Mouse (Mus musculus) bone marrow macrophage, adult 2 months (primary cell): ENCODE measurements around the gene Tmem163. TPM values are rescaled to one million over a fixed set of nuclear protein-coding genes. Genes with fewer than 3 reads are reported as not detected.
A peak's percentile ranks its signal among the peaks of the same experiment; 100 is the strongest.

Source experiments
- H3K27ac ChIP-seq: 2 replicates; pipeline ENCODE4 v1.5.1; 2012; ENCODE audit warnings: low read depth, low read length; ENCODE audit not compliant: insufficient read depth
- H3K4me1 ChIP-seq: 2 replicates; pipeline ENCODE4 v1.6.1; 2012; ENCODE audit warnings: low read length; ENCODE audit not compliant: control insufficient read depth, insufficient read depth
- H3K4me3 ChIP-seq: 2 replicates; pipeline ENCODE4 v1.5.1; 2012; ENCODE audit warnings: mild to moderate bottlenecking, low read length, moderate library complexity; ENCODE audit not compliant: insufficient read depth
- CTCF ChIP-seq: IDR thresholded peaks from 2 replicates; pipeline ENCODE4 v1.5.1; 2012; ENCODE audit warnings: low read depth, mild to moderate bottlenecking, low read length, moderate library complexity
- POLR2A ChIP-seq: IDR thresholded peaks from 2 replicates; pipeline ENCODE4 v1.6.1; 2012; ENCODE audit warnings: mild to moderate bottlenecking, low read depth, low read length, borderline replicate concordance
- polyA plus RNA-seq: library from polyadenylated mRNA; stranded (reverse); fragments of >200 nt; gene quantifications from 2 replicates; pipeline ENCODE4 v1.2.4, GENCODE M21; 2012; ENCODE audit not compliant: missing spikeins, insufficient read depth, insufficient read length

Tmem163 gene
- polyA plus RNA-seq, 1 experiment: not detected

- TF ChIP-seq CTCF (no peak), POLR2A (no peak)
Observed at GRCm38 (mm10) chr1:127609814-127610213, 69.5 kb downstream of the Tmem163 start.

DNA sequence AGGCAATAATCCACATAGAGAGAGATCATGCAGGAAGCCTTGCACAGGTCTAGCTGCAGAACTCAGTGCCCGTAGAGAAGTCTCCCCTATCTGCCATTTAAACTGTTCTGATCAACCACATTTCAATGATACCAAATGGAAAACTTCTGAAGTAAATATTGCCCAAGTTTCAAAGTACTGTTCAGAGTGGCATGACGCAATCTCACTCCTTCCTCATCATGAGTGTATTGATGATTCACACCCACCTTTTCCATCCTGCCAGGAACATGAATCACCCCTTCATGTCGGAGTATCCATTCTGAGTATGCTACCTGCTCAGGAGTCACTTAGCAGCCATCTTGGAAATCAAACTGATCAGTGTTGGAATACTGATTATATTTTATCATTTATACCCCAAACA, 71.0 kb downstream of the Tmem163 start:
- H3K4me3 ChIP-seq: no peak overlapping the region
- H3K4me1 ChIP-seq: peaks cover 23% of the 10 kb centered on the region
- TF ChIP-seq POLR2A (no peak), CTCF (no peak)
- peak overlapping the region; percentile 24; the same call in 1 of the 2 replicates for H3K27ac ChIP-seq

More at GRCm38 (mm10) chr1:127609814-127610213, 69.5 kb downstream of the Tmem163 start:
- no peak overlapping the region for H3K27ac ChIP-seq
- no peak overlapping the region for H3K4me3 ChIP-seq
- peaks cover 23% of the 10 kb centered on the region for H3K4me1 ChIP-seq

GRCm38 (mm10) chr1:127603697-127604631, 75.4 kb downstream of the Tmem163 start:
- peaks cover 7% of the 10 kb centered on the region for H3K4me1 ChIP-seq
- no peak overlapping the region for H3K27ac ChIP-seq
- no peak overlapping the region for H3K4me3 ChIP-seq
- no peak for TF ChIP-seq POLR2A
- TF ChIP-seq CTCF: no peak

- TF ChIP-seq POLR2A: no peak
- no peak for TF ChIP-seq CTCF
- H3K27ac ChIP-seq: peak overlapping the region; percentile 72
- no peak overlapping the region for H3K4me3 ChIP-seq
- peaks cover 29% of the 10 kb centered on the region for H3K4me1 ChIP-seq
Observed at GRCm38 (mm10) chr1:127596143-127596542, 83.2 kb downstream of the Tmem163 start.

DNA sequence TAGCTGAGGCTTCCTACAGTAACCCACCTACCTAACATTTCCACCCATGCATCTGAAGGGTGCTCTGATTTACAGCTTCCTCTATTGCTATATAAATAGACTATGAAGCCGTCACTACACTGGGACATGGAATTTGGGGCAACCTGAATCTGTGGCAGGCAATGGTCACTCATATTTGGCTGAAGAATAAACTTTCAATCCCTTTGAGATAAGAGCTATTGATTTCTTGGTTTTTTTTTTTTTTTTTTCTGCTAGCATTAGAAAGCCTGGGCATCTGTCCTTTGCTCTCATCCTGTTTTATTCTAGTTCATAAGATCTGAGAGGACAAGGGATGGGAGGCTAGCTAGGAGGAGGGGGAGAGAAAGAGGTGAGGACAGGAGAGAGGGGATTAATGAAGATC, 83.6 kb downstream of the Tmem163 start:
- peaks cover 29% of the 10 kb centered on the region for H3K4me1 ChIP-seq
- peak overlapping the region; percentile 69 for H3K27ac ChIP-seq
- no peak overlapping the region for H3K4me3 ChIP-seq
- TF ChIP-seq POLR2A (no peak), CTCF (no peak)

DNA sequence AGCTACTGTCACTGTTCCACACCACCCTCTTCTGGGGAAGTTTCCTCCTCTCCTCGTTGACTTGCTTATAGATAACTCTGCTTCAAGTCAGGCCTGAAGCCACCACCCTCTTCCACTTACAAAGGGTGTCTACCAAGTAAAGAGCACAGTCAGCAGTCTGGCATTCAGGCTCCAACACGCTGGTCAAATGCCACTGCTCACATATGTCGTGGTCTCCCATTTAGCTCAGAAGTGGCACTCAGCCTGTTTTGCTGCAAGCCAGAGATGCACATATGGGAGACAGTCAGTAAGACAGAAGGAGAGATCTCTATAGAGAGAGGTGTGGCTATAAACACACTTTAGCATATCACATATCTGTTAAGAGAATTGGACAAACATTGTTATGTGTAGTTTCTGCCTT, 89.8 kb downstream of the Tmem163 start:
- no peak overlapping the region for H3K4me3 ChIP-seq
- peaks cover 7% of the 10 kb centered on the region for H3K4me1 ChIP-seq
- no peak for TF ChIP-seq CTCF
- no peak for TF ChIP-seq POLR2A
- no peak overlapping the region for H3K27ac ChIP-seq

DNA sequence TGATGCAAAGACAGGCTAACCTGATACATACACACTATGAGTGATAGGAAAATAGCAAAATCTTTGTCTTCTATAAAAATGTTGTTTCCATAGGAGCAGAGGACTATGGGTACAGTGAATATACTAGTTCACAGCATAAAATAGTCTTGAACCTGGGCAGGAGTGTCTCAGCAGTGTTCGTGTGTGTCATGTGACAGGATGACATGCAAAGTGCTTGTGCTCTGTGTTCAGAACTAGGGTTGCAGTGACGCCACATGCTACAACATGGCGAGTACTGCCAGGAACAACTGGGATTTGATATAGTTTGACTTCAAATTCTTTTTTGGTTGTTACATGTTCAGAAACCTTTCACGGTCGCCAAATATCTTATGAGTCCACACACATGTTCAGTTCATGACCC, 92.3 kb downstream of the Tmem163 start:
- Histone ChIP-seq H3K27ac (no peak overlapping the region), H3K4me3 (no peak overlapping the region), H3K4me1 (peaks cover 7% of the 10 kb centered on the region)
- no peak for TF ChIP-seq POLR2A
- TF ChIP-seq CTCF: no peak

DNA sequence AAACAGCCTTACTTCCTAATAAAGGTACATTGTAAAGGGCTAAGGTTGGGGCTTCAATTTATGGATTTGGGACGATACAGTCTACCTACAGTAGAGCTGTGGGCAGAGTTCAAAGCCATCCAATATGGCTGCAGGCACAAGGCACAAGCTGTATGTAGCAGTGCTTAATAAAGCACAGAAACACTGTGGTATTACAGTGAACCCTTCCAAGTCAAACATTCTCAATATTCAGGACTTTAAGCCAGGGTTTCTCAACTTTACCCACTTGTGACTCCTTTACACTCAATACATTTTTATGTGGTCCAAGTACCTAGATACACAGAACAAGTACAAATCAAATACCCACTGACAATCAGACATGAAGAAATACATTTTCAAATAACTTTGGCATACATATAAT, 93.2 kb downstream of the Tmem163 start:
- Histone ChIP-seq H3K4me1 (peaks cover 7% of the 10 kb centered on the region), H3K27ac (no peak overlapping the region), H3K4me3 (no peak overlapping the region)
- TF ChIP-seq CTCF: no peak
- no peak for TF ChIP-seq POLR2A

DNA sequence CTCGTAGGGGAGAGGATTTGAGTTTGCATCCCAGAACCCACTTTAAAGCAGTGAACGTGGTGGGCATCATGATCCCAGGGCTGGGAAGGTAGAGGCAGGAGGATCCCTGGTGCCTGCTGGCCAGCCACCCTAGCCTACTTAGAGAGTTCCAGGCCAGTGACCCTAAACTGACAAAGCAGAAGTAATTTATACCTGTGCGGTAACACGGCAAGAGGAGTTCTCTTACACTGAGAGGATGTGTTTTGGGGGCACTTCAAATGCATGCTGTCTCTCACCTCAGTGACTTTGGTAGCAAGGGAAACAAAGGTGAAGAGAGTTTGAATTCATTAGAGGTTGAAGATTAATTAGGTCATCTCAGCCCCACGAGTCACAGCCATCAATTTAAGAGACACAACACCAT, 101.4 kb downstream of the Tmem163 start:
- H3K4me1 ChIP-seq: no peaks in the 10 kb centered on the region
- TF ChIP-seq POLR2A: no peak
- no peak for TF ChIP-seq CTCF
- no peak overlapping the region for H3K4me3 ChIP-seq
- no peak overlapping the region for H3K27ac ChIP-seq

DNA sequence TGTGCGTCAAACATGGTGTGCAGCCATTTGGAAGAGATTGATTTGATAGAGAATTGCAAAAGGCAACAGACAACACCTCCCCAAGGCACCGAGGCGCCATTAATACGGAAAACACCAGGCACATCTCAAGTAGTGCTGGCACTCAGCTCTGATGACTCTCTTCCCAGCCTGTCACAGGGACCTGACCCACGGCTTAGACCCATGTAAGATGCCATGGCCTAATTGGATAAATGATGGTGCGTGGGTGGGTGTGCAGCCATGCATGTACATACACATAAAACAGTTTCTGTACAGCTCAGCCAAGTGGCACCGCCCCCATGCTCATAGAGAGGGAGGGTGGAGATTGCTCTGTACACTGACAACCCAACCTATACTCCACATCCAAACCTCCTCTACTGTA, 102.3 kb downstream of the Tmem163 start:
- no peaks in the 10 kb centered on the region for H3K4me1 ChIP-seq
- TF ChIP-seq CTCF (no peak), POLR2A (no peak)
- no peak overlapping the region for H3K4me3 ChIP-seq
- H3K27ac ChIP-seq: no peak overlapping the region

DNA sequence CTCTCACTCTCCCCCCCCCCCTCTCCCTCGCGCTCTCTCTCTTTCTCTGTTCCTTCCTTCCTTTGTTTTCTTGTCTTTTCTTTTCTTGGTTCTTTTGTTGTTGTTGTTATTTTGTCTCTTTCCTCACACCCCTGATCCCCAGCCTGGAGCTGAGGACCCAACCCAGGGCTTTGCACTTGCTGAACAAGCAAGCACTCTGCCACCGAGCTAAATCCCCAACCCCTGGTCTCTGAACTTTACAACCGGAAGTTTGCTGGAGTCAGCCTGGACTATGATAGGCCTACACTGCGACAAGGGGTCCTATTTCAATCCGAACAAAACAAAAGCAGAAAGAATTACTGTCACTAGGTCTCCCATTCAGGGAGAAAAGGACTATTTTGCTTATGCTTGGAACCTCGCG, 102.8 kb downstream of the Tmem163 start:
- Histone ChIP-seq H3K27ac (no peak overlapping the region), H3K4me3 (no peak overlapping the region), H3K4me1 (no peaks in the 10 kb centered on the region)
- no peak for TF ChIP-seq POLR2A
- no peak for TF ChIP-seq CTCF
